Mouse (Mus musculus) lung, embryonic 14.5 days (tissue): ENCODE results near the gene Rad51ap1. TPM values are rescaled to one million over a fixed set of nuclear protein-coding genes. Genes with fewer than 3 reads are reported as not detected.

Experiments
- ATAC-seq: fragments of 200-750 bp; cut with Nextera tagmentation; 2 replicates; pipeline ENCODE4 v1.8.0; 2017; ENCODE audit warnings: mild to moderate bottlenecking, moderate TSS enrichment, moderate library complexity; ENCODE audit not compliant: insufficient read depth
- DNase-seq: peaks from one replicate; pipeline ENCODE4 v3.0.0-alpha.2; 2015
- H3K27ac ChIP-seq: fragments of 300-500 bp; sonication (generic); 2 replicates; pipeline ENCODE4 v1.5.1; 2014; ENCODE audit warnings: low read depth, mild to moderate bottlenecking, moderate library complexity
- H3K27me3 ChIP-seq: fragments of 300-500 bp; sonication (generic); 2 replicates; pipeline ENCODE4 v1.6.1; 2014; ENCODE audit warnings: low read length, control low read depth; ENCODE audit not compliant: insufficient read depth
- H3K36me3 ChIP-seq: fragments of 300-500 bp; sonication (generic); 2 replicates; pipeline ENCODE4 v1.6.1; 2014; ENCODE audit warnings: control low read depth; ENCODE audit not compliant: insufficient read depth
- H3K4me1 ChIP-seq: fragments of 300-500 bp; sonication (generic); 2 replicates; pipeline ENCODE4 v1.6.1; 2014; ENCODE audit warnings: antibody characterized with exemption, control low read depth; ENCODE audit not compliant: insufficient read depth
- H3K4me2 ChIP-seq: fragments of 300-500 bp; sonication (generic); 2 replicates; pipeline ENCODE4 v1.6.1; 2014; ENCODE audit warnings: mild to moderate bottlenecking
- H3K4me3 ChIP-seq: fragments of 300-500 bp; sonication (generic); 2 replicates; pipeline ENCODE4 v1.5.1; 2014; ENCODE audit warnings: low read depth, low read length
- H3K9ac ChIP-seq: fragments of 300-500 bp; sonication (generic); 2 replicates; pipeline ENCODE4 v1.6.1; 2014
- H3K9me3 ChIP-seq: fragments of 300-500 bp; sonication (generic); 2 replicates; pipeline ENCODE4 v1.6.1; 2016; ENCODE audit warnings: low read depth, low read length, control low read depth
- CTCF ChIP-seq: IDR thresholded peaks from 2 replicates; pipeline ENCODE4 v1.5.1; 2016; ENCODE audit warnings: antibody characterized with exemption, low read depth
- WGBS: fragments of 180-500 bp; shearing (Covaris S2); extraction: QIAGEN DNeasy Blood & Tissue Kit; methylation state at CpG from one replicate; pipeline ENCODE4 v1.1.7; 2014; 5-methylcytosine and 5-hydroxymethylcytosine counted together
- polyA plus RNA-seq: library from polyadenylated mRNA; unstranded; fragments of >200 nt; fragmentation: Nextera tagmentation; extraction: Ambion mirVana; gene quantifications from 2 replicates; pipeline ENCODE4 v1.2.1, GENCODE M21; 2014

Rad51ap1 gene
- polyA plus RNA-seq, 1 experiment from 2014 or later, result 79.8 TPM

- no peaks in the 10 kb centered on the region for H3K4me1 ChIP-seq
- no peak for TF ChIP-seq CTCF
- no peaks in the 10 kb centered on the region for H3K27me3 ChIP-seq
- ATAC-seq, result no peak
- no peaks in the 10 kb centered on the region for H3K36me3 ChIP-seq
- no peak overlapping the region for H3K4me2 ChIP-seq
- H3K27ac ChIP-seq, result no peak overlapping the region
- no peaks in the 10 kb centered on the region for H3K9me3 ChIP-seq
- WGBS, result 76% methylated on average over 5 of the region's 5 CpGs
- DNase-seq, result no peak
- no peak overlapping the region for H3K4me3 ChIP-seq
- no peak overlapping the region for H3K9ac ChIP-seq
These were observed 24.5 kb downstream of the Rad51ap1 start for GRCm38 (mm10) chr6:126914928-126915327.

DNA sequence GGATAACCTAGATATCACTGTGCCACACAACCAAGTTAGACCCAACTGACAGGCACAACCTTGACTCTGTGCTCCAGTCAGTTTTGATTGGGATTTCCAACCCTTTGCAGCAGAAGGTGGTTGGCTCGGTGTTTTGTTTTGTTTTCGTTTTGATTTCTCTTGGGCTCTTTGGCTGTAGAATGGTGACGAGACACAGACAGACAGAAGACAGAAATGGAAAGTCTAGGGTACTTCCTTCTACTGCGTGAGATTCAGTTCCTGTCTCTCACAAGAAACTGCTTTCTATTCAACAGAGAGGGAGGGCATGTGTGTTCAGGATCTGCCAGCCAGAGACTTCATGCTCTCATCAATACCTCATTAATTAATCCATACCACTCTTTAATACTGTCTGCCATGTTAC, 28.7 kb downstream of the Rad51ap1 start:
- ATAC-seq (no peak), DNase-seq (no peak)
- Histone ChIP-seq H3K9ac (no peak overlapping the region), H3K27ac (no peak overlapping the region), H3K4me1 (no peaks in the 10 kb centered on the region), H3K4me3 (no peak overlapping the region), H3K27me3 (no peaks in the 10 kb centered on the region), H3K9me3 (no peaks in the 10 kb centered on the region), H3K4me2 (no peak overlapping the region), H3K36me3 (no peaks in the 10 kb centered on the region)
- 66% methylated on average over 4 of the region's 4 CpGs for WGBS
- no peak for TF ChIP-seq CTCF

DNA sequence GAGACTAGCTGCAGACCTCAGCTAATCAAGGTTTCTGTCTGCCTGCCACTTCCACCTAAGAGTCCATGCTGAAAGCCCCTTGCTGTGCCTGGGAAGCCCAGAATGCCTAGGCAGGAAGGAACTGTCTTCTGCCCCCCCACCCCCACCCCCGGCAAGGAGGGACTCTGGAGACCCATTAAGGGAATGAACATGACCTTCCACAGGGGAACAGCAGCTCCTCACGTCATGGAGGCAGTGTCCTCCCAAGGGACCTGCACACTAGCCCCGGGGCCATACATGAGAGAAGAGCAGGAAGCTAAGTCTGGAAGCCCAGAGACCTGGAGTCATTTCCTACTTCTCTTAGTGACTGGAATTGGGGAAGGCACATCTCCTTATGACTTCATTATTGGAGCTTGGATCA, 31.5 kb downstream of the Rad51ap1 start:
- H3K36me3 ChIP-seq, result no peaks in the 10 kb centered on the region
- DNase-seq (no peak), ATAC-seq (no peak)
- no peak overlapping the region for H3K27ac ChIP-seq
- 65% methylated on average over 3 of the region's 3 CpGs for WGBS
- H3K9ac ChIP-seq, result no peak overlapping the region
- no peaks in the 10 kb centered on the region for H3K9me3 ChIP-seq
- TF ChIP-seq CTCF, result no peak
- no peak overlapping the region for H3K4me2 ChIP-seq
- no peak overlapping the region for H3K4me3 ChIP-seq
- no peaks in the 10 kb centered on the region for H3K27me3 ChIP-seq
- no peaks in the 10 kb centered on the region for H3K4me1 ChIP-seq

DNA sequence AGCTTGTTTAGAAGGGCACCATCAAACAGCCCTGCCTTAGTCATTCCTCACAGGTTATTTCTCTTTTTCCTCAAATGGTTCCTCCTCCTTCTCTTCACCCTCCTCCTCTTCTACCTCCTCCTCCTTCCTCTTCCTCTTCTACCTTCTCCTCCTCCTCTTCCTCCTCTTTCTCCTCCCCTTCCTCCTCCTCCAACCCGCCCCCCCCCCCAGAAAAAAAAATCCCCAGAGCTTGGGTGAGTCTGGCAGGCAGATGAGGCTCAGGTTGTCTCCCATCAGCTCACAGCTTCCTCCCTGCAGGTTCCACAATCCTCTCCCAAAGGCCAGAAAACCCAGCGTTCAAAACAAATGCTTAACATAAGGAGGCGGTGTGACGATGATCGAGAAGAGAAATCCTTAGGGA, 32.0 kb downstream of the Rad51ap1 start:
- H3K4me1 ChIP-seq, result no peaks in the 10 kb centered on the region
- H3K9me3 ChIP-seq, result no peaks in the 10 kb centered on the region
- no peaks in the 10 kb centered on the region for H3K36me3 ChIP-seq
- TF ChIP-seq CTCF, result no peak
- no peak overlapping the region for H3K4me2 ChIP-seq
- DNase-seq (no peak), ATAC-seq (no peak)
- WGBS, result 77% methylated on average over 4 of the region's 5 CpGs
- no peaks in the 10 kb centered on the region for H3K27me3 ChIP-seq
- no peak overlapping the region for H3K4me3 ChIP-seq
- H3K27ac ChIP-seq, result no peak overlapping the region
- no peak overlapping the region for H3K9ac ChIP-seq

DNA sequence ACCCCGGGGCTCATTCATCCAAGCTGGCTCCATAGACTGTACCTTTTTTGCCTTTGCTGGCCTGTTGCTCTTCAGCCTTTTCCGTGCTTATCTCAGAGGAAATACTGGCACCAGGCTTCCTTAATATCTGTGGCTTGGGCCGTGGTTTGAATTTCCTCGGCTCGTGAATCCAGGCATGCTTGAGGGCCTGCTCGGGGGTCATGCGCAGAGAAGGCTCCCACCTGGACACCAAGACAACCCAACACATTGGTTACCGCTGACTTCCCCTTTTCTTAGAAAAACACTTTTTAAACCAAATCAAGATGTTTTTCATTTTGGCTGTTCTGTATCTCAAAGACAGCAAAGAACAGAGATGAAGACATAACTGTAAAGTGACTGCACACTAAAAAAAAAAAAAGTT, 62.3 kb downstream of the Rad51ap1 start:
- no peak overlapping the region for H3K9ac ChIP-seq
- WGBS, result 76% methylated on average over 8 of the region's 8 CpGs
- no peaks in the 10 kb centered on the region for H3K36me3 ChIP-seq
- no peaks in the 10 kb centered on the region for H3K27me3 ChIP-seq
- TF ChIP-seq CTCF, result no peak
- no peaks in the 10 kb centered on the region for H3K9me3 ChIP-seq
- DNase-seq, result no peak
- ATAC-seq, result no peak
- H3K4me2 ChIP-seq, result no peak overlapping the region
- H3K4me3 ChIP-seq, result no peak overlapping the region
- H3K4me1 ChIP-seq, result no peaks in the 10 kb centered on the region
- no peak overlapping the region for H3K27ac ChIP-seq

Other genes starting within 250 kb of the Rad51ap1 start
- gene Kcna6, start 198.9 kb downstream of the Rad51ap1 start, polyA plus RNA-seq, result 1.4 and 1.5 TPM in 2 replicates
- 182 and 196 TPM in 2 replicates for gene Ndufa9, start 90.5 kb downstream of the Rad51ap1 start, polyA plus RNA-seq
- 0.07 TPM in 1 of 2 replicates, not detected in the other for gene Akap3, start 86.5 kb downstream of the Rad51ap1 start, polyA plus RNA-seq
- 0.13 TPM in 1 of 2 replicates, not detected in the other for gene Dyrk4, start 17.7 kb downstream of the Rad51ap1 start, polyA plus RNA-seq
- 15.6 and 16.7 TPM in 2 replicates for gene D6Wsu163e, start 375 bp upstream of the Rad51ap1 start, polyA plus RNA-seq
- gene Fgf6, start 76.0 kb upstream of the Rad51ap1 start, polyA plus RNA-seq, result not detected in 2 replicates
- not detected in 2 replicates for gene Fgf23, start 133.3 kb upstream of the Rad51ap1 start, polyA plus RNA-seq
- 3.0 and 3.5 TPM in 2 replicates for gene Tigar, start 170.0 kb upstream of the Rad51ap1 start, polyA plus RNA-seq
- gene Ccnd2, start 212.6 kb upstream of the Rad51ap1 start, polyA plus RNA-seq, result 660 and 684 TPM in 2 replicates